Mouse (Mus musculus) testis, adult 2 months (tissue): ENCODE data around the gene Tie1. TPM values are rescaled to one million over a fixed set of nuclear protein-coding genes. Genes with fewer than 3 reads are reported as not detected.
A peak's percentile ranks its signal among the peaks of the same experiment; 100 is the strongest.

ENCODE experiments used
- H3K27ac ChIP-seq: fragments of 200-500 bp; 2 replicates; pipeline ENCODE4 v1.5.1; 2012; ENCODE audit warnings: low read depth, low read length; ENCODE audit not compliant: control insufficient read depth, insufficient read depth
- H3K27me3 ChIP-seq: fragments of 200-500 bp; 2 replicates; pipeline ENCODE4 v1.6.1; 2012; ENCODE audit warnings: mild to moderate bottlenecking, low read length, moderate library complexity; ENCODE audit not compliant: control insufficient read depth, insufficient read depth
- H3K36me3 ChIP-seq: fragments of 200-500 bp; 2 replicates; pipeline ENCODE4 v1.6.1; 2012; ENCODE audit warnings: mild to moderate bottlenecking, low read length; ENCODE audit not compliant: control insufficient read depth, insufficient read depth
- H3K4me1 ChIP-seq: fragments of 200-500 bp; 2 replicates; pipeline ENCODE4 v1.6.1; 2012; ENCODE audit warnings: low read length; ENCODE audit not compliant: control insufficient read depth, insufficient read depth
- H3K4me3 ChIP-seq: fragments of 200-500 bp; 2 replicates; pipeline ENCODE4 v1.5.1; 2012; ENCODE audit warnings: low read depth, mild to moderate bottlenecking, low read length, moderate library complexity, mixed read lengths; ENCODE audit not compliant: control insufficient read depth
- CTCF ChIP-seq: fragments of 200-500 bp; IDR thresholded peaks from 2 replicates; pipeline ENCODE4 v1.5.1; 2012; ENCODE audit warnings: low read depth, mild to moderate bottlenecking, inconsistent platforms, low read length, moderate library complexity; ENCODE audit not compliant: control insufficient read depth, insufficient read depth, insufficient replicate concordance
- POLR2A ChIP-seq: fragments of 200-500 bp; IDR thresholded peaks from 2 replicates; pipeline ENCODE4 v1.6.1; 2012; ENCODE audit warnings: low read depth, mild to moderate bottlenecking, inconsistent platforms, low read length, moderate library complexity; ENCODE audit not compliant: control insufficient read depth
- polyA plus RNA-seq: library from polyadenylated mRNA; depleted of rRNA; stranded (reverse); fragments of >200 nt; gene quantifications from 2 replicates; pipeline ENCODE4 v1.2.3, GENCODE M21; 2012; rRNA removed

The Tie1 gene
- polyA plus RNA-seq, 1 experiment = 1.8 TPM

DNA sequence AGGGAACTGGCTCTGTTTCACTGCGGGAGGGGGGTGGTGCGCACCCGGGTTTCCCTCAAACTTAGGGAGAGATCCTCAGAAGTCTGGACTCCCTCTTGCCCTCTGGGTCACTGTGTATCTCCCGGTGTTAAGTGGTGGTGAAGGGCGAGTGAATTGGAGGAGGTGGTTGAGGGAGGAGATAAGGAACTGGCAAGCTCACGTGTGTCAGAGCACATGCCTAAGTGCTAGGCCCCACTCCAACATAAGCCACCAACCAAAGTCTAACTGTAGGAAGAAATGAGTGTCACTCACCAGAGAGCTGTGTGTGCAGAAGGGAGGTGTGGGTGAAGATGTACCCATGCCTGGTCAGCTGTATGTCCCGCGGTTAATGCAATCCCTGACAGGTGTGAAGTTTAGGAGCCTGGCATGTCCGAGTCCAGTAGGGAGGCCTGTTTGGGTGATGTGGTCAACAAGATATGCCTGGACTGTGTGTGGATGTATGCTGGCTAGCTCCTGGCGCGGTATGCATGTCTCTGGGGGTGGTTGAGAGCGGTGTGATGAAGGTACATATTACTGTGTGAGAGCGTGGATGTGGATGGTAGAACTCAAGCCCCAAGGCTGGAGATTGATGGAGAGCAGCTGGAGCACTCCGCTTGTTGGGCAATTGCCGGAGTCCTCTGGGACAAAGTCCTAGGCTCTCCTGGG is 61.2 kb downstream of the Tie1 start:
- TF ChIP-seq CTCF (no peak), POLR2A (no peak)
- Histone ChIP-seq H3K27me3 (no peaks in the 10 kb centered on the region), H3K27ac (no peak overlapping the region; the same call in 1 of the 2 replicates), H3K4me3 (peak overlapping the region; percentile 63), H3K36me3 (peaks cover 1% of the 10 kb centered on the region), H3K4me1 (peaks cover 17% of the 10 kb centered on the region)

DNA sequence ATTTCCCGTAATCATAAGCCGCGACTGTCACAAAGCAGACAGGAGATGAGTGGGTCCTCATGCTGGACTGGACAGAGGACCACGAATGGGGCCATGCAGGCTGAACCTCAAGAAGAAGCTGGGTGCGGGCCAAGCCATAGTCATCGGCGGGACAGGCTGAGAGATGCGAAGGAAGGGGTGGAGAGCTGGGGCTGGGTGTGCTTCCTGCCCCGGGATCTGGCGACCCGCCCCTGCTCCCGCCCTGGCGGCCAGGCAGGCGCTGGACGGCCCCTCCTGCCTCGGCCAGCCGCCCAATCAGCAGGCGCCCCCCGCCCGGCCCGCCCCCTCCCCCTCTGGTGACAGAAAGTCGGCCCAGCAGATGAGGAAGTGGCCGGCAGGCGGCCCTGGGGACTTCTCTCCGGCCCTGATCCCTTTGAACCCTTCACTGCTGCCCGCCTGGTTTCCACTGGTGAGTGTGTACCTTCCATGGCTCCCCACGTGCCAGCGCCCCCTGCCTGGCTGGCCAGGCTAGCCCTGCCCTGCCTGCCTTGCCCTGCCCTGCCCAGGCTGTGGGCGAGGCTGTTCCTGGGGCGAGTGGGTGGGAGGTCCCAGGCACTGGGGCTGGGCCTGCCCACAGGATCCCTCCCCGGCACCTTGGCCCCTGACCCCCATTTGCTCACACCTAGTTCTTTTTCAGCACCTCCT is 62.0 kb downstream of the Tie1 start, which contains the start of gene Elovl1:
Elovl1 (plus strand) TSS at position 326 of the 684 bp plus-strand sequence.
- Histone ChIP-seq H3K27ac (peak within 1 kb of the TSS; percentile 15), H3K4me1 (peaks cover 17% of the 10 kb centered on the region), H3K27me3 (no peaks in the 10 kb centered on the region), H3K36me3 (peaks cover 1% of the 10 kb centered on the region), H3K4me3 (peak within 1 kb of the TSS; percentile 63)
- TF ChIP-seq POLR2A (no peak), CTCF (0 out of 2 replicates have a peak, but pooled peaks have one; percentile 19)

DNA sequence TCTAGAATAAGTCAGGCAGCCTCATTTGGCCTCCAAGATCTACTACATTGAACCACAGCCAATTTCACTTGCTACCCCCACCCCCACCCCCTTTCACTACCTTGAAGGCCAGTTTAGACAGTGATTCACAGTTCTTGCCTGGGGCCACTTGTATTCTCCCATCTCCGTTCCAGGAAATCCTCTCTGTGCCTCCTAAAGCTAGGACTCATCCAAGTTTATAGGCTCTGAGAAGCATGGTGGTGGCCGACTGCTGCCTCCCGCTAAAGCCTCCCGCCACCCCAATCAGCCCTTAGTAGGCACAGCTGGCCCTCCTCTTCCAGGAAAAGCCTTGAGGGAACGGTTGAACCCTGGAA is 62.5 kb downstream of the Tie1 start:
- H3K27me3 ChIP-seq = no peaks in the 10 kb centered on the region
- peak overlapping the region; percentile 15; the same call in 1 of the 2 replicates for H3K27ac ChIP-seq
- TF ChIP-seq POLR2A = no peak
- TF ChIP-seq CTCF = no peak
- peak overlapping the region; percentile 56 for H3K4me3 ChIP-seq
- H3K36me3 ChIP-seq = peaks cover 1% of the 10 kb centered on the region
- H3K4me1 ChIP-seq = peaks cover 17% of the 10 kb centered on the region

DNA sequence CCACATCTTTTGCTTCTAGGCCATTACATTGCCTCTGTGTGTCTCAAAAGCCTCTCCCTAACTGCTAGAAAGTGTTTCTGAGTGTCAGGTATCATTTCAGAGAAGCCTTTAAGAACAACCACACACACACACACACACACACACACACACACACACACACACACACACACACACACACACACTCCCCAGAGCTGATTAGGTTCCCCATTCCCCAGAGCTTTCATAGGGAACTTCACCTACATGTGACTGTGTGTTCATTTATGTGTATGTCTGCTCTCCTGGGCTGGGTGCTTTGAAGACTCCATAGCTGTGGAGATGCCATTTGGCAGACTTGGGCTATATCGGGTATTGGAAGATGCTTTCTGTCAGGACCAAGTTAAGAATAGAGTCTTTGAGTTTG is 64.5 kb downstream of the Tie1 start:
- Histone ChIP-seq H3K4me3 (no peak overlapping the region), H3K27ac (no peak overlapping the region), H3K36me3 (0 out of 2 replicates have a peak, but pooled peaks cover 1% of the 10 kb centered on the region), H3K27me3 (no peaks in the 10 kb centered on the region), H3K4me1 (peaks cover 18% of the 10 kb centered on the region)
- TF ChIP-seq POLR2A (no peak), CTCF (no peak)

DNA sequence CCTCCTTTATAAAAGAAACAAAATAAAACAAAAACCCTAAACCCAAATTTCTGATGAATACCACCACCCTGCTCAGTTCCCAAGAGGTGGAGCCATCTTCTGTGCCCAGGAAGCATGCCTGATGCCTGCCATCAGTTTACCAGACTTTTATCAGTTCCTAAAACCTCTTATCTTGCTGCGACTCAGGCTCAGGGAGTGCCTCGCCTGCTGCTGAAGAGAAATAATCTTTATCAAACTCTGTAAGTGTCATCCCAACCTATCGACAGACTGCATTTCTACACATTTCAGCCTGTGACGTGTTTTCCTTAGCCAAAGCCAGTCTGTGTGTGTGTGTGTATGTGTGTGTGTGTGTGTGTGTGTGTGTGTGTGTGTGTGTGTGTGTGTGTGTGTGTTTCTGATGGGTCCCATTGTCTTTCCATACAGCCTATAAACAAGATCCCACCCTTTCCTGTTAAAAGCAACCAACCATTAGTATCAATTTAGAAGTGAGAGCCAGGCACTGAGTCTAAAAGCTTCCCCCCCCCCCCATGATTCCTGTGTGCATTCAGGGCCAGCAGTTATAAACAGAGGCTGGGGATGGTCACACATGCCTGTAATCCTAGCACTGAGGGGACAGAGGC is 65.2 kb downstream of the Tie1 start:
- TF ChIP-seq POLR2A = no peak
- no peak for TF ChIP-seq CTCF
- Histone ChIP-seq H3K36me3 (0 out of 2 replicates have a peak, but pooled peaks cover 1% of the 10 kb centered on the region), H3K27ac (no peak overlapping the region), H3K4me3 (no peak overlapping the region), H3K27me3 (no peaks in the 10 kb centered on the region), H3K4me1 (peaks cover 18% of the 10 kb centered on the region)

DNA sequence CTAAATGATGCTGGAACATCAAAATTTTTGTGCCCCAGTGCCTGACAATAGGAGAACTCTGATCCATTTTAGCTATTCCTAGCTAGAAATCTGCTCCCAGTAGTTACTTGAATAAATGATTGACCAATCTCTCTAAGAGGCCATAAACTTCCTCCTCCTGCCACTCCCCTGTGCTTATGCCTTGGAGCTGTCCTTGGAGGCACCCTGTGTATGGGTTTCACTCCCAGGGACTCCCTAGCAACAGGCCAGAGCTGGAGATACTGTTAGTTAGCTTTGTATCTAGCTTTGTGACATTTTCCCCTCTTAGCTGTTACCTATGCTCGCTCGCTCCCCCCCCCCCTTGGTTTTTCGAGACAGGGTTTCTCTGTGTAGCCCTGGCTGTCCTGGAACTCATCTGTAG is 68.5 kb downstream of the Tie1 start:
- H3K27me3 ChIP-seq = no peaks in the 10 kb centered on the region
- peaks cover 2% of the 10 kb centered on the region; the same call in 1 of the 2 replicates for H3K4me1 ChIP-seq
- H3K36me3 ChIP-seq = 0 out of 2 replicates have a peak, but pooled peaks cover 1% of the 10 kb centered on the region
- TF ChIP-seq POLR2A (no peak), CTCF (no peak)
- H3K27ac ChIP-seq = no peak overlapping the region
- H3K4me3 ChIP-seq = no peak overlapping the region

Other genes with a start within 250 kb of the Tie1 start
- gene Ptprf, start 198.7 kb downstream of the Tie1 start, polyA plus RNA-seq = 14.3 and 15.2 TPM in 2 replicates
- gene Szt2, start 80.8 kb downstream of the Tie1 start, polyA plus RNA-seq = 12.2 and 14.2 TPM in 2 replicates
- 28.3 and 29.0 TPM in 2 replicates for gene Med8, start 80.7 kb downstream of the Tie1 start, polyA plus RNA-seq
- 17.1 and 19.6 TPM in 2 replicates for gene Elovl1, start 62.0 kb downstream of the Tie1 start, polyA plus RNA-seq
- 116 and 126 TPM in 2 replicates for gene Cdc20, start 52.7 kb downstream of the Tie1 start, polyA plus RNA-seq
- gene Mpl, start 32.5 kb downstream of the Tie1 start, polyA plus RNA-seq = not detected in 2 replicates
- gene 2610528J11Rik, start 36.9 kb upstream of the Tie1 start, polyA plus RNA-seq = 0.26 and 0.45 TPM in 2 replicates
- 0.25 TPM in 1 of 2 replicates, not detected in the other for gene Tmem125, start 54.0 kb upstream of the Tie1 start, polyA plus RNA-seq
- gene Cfap57, start 130.7 kb upstream of the Tie1 start, polyA plus RNA-seq = 53.3 and 55.1 TPM in 2 replicates
- gene Ebna1bp2, start 130.7 kb upstream of the Tie1 start, polyA plus RNA-seq = 45.0 and 46.4 TPM in 2 replicates
- gene Olfr62, start 168.9 kb upstream of the Tie1 start, polyA plus RNA-seq = 0.20 and 0.36 TPM in 2 replicates
- not detected in 2 replicates for gene Olfr1342, start 202.7 kb upstream of the Tie1 start, polyA plus RNA-seq
- 0.15 TPM in 1 of 2 replicates, not detected in the other for gene Olfr1341, start 213.5 kb upstream of the Tie1 start, polyA plus RNA-seq
- not detected in 2 replicates for gene Olfr1340, start 230.1 kb upstream of the Tie1 start, polyA plus RNA-seq
- not detected in 2 replicates for gene Olfr1339, start 242.1 kb upstream of the Tie1 start, polyA plus RNA-seq